Mouse (Mus musculus) C2C12 (cell line): Measurements from ENCODE around the gene Cluh.

ENCODE experiments used
- CTCF ChIP-seq: IDR thresholded peaks from one replicate; pipeline ENCODE4 v1.5.1; 2011; ENCODE audit not compliant: control insufficient read depth, insufficient read depth, insufficient read length
- MAX ChIP-seq: IDR thresholded peaks from one replicate; pipeline ENCODE4 v1.6.1; 2011; ENCODE audit warnings: mild to moderate bottlenecking, control low read depth

- TF ChIP-seq MAX (no peak), CTCF (no peak)
Measured at GRCm38 (mm10) chr11:74655941-74656340, 6.6 kb downstream of the Cluh start.
